Mouse (Mus musculus) c-Kit-positive CD71-positive TER-119-positive erythroid progenitor cells, embryonic 14.5 days (primary cell): Measurements from ENCODE around the gene Fmo2.

Experiments
- DNase-seq: peaks from one replicate; pipeline ENCODE4 v3.0.0-alpha.2; 2013; ENCODE audit warnings: low spot score

The Fmo2 gene

DNA sequence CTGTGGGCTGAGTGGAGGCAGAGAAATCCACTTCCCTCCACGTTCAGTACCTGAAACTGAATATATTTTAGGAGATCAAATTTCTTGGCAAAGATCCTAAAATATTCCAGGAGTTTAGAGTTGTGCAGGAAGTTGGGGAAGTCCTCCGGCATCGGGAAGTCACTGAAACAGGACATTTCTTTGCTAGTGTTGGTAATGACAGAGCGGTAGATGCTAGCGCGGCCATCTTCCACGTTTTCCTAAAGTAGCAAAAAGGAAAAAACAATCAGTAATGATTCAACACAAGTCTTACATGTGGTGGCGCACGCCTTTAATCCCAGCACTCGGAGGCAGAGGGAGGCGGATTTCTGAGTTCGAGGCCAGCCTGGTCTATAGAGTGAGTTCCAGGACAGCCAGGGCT is 9.9 kb downstream of the Fmo2 start:
- no peak for DNase-seq

GRCm38 (mm10) chr1:162887644-162888043 is 10.9 kb downstream of the Fmo2 start:
- DNase-seq: no peak

DNA sequence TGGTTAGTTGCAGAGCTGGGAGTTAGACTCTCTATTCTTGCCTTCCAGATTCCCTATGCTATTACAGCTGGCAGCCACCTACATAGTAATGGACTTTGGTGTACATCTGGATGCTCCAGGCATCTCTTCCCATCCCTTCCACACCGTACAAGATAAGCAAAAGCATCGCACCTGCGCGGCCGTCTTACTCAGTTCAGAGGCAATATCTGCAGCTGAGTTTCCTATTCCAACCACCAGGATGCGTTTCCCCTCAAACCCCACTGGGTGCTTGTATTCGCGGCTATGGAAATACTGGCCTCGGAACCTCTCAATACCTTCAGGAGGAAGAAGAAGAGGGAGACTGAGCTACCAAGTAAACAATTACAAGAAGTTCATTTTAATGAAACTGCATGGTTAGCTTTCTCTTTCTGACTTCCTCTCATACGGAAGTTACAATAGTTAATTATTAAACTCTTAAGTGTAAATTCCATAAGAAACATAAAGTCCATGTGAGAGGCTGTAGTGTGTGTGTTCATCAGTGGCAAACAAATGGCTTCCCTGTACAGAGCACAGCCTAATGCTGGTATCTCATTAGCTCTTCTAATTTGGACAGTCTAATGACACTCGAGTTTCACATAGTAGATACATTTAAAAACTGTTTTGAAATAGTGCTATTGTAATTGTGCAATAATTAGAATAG is 12.2 kb downstream of the Fmo2 start:
- no peak for DNase-seq

- no peak for DNase-seq
These were observed 15.8 kb downstream of the Fmo2 start for GRCm38 (mm10) chr1:162882681-162883080.

GRCm38 (mm10) chr1:162879595-162880369 is 18.7 kb downstream of the Fmo2 start:
- peak; percentile 25 for DNase-seq

DNA sequence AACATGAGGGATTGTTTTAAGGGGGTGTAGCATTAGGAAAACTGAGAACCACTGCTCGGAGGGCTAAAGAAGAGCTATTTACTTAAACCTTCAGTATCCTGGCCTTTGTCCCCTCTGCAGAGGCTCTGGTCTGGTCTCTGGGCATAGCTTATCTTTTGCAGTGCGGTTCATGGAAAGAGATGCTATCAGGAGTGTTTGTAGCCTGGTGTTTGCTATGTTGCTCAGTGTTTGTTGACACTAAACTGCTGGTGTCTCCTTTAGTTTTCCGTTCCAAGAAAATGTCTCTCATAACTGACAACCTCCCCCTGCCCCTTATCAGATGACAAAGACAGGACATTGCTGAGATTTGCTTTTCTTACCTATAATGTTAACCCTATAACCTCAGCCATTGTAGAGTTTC is 23.4 kb downstream of the Fmo2 start:
- DNase-seq: no peak

DNA sequence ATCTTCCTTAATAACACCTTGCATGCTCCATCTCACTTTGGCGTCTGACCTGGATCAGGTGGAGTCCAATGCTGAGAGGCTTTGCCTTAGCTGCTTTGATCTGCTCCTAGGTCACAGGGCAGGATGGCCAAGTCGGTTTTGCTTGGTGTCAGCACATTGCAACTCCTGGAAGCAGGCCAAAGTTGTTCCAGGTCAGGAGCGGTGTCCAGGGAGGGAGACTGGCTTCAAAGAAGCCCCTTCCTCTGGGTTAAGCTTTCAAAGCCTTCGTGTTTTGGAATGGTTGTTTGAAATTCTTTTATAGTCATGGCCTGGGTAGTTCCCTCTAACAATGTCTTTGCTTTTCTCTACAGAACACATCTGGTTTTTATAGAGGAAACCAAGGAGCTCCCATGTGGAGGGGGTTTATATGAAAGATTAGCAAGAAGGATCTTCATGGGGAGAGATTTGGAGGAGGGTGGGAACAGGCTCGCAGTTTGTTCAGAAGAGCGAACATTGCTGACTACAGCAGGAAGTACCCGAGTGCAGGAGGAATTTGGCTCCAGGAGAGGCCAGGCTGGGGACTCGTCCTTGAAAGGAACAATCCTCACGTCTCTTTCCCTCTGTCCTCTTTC is 26.7 kb downstream of the Fmo2 start:
- DNase-seq: no peak

- DNase-seq: no peak
These were observed 27.5 kb downstream of the Fmo2 start for GRCm38 (mm10) chr1:162870978-162871377.

- no peak for DNase-seq
These were observed 31.1 kb downstream of the Fmo2 start for GRCm38 (mm10) chr1:162867396-162867795.

GRCm38 (mm10) chr1:162866280-162866681 is 32.2 kb downstream of the Fmo2 start, which contains the start of gene Fmo1:
Gene Fmo1 (minus strand): TSS chr1:162866610.
- no peak for DNase-seq

DNA sequence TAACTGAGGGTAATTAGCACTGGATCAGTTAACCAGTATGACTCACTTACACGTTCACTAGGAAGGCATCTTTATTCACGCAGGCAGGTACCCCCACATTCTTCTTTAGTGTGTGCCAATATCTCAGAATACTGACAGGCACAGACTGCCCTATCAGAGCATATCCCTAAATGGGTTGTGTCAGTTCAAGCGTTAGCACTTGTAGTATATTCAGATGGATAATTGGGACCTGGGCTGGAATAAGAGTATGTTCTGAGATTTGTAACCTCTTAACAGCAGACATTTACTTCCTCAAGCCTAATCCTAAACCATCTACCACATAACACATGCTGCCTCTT is 33.1 kb downstream of the Fmo2 start:
- DNase-seq: no peak

DNA sequence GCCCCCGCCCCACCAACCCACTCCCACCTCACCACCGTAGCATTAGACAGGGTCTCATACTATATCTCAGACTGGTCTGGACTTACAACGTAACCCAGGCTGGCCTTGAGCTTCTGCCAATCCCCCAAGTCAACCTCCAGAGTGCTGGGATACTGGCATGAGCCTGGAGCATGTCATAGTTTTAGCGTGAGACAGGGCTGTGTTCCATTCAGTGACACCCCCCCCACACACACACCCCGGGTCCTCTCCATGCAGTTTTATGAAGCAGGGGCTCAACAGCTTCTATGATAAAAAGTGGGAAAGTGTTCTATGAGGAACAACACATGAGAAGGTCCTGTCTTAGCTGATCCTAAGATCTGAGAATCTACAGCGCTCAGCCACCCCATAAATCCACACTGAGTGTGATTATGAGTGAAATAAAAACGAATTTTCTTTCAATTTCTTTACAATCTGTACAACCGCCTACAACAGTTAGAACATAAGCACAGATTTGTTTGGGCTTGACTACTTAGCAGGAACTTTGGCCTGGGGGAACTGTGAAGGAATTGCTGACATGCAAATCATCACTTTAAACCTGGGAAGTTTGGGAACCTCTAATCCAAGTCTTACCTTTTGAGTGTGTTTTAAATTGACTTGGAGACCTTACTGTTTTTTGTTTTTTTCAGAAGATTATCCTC is 33.6 kb downstream of the Fmo2 start:
- DNase-seq: no peak

GRCm38 (mm10) chr1:162864279-162864678 is 34.2 kb downstream of the Fmo2 start:
- DNase-seq: no peak

- no peak for DNase-seq
These were observed 34.9 kb downstream of the Fmo2 start for GRCm38 (mm10) chr1:162863579-162863978.

GRCm38 (mm10) chr1:162862328-162862727 is 36.2 kb downstream of the Fmo2 start:
- DNase-seq: no peak

GRCm38 (mm10) chr1:162859996-162860605 is 38.4 kb downstream of the Fmo2 start:
- DNase-seq: no peak

DNA sequence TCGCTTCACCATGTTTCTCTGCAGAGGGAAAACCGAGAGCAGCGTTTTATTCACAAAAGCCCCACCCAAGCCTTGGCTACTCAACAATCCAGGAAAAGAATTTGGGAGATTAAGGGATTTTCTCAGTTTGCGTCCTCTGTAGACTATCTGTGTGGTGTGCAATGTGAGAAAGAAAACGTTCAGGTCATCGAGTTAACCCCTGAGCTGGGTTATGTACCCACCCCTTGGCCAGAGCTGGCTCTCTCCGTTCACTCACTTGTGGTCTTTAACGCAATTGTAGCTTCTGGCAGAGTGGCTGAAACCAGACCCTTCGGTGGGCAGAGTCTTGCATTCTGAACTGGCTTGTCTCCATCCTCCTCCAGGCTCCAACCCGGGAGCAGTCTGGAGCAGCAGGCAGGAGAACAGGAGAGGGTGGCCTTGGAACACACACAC is 39.0 kb downstream of the Fmo2 start:
- no peak for DNase-seq

DNA sequence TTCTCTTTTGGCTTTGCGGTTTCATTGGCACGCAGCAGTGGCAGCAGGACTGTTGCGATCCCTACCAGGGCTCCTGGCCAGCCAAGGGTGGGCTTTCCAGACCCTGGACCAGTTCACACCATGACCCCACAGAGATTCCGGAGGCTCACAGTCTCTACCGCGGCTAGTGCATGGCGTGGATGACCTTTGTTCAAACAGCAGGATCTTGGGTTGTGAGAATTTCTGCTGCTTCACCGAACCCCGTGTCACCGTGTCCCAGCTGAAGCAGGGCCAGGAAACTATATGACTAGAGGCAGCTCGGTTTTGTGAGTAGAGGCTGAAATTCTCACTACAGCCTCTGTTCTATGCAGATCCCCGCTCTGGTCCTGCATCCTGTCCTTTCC is 39.8 kb downstream of the Fmo2 start:
- no peak for DNase-seq

DNA sequence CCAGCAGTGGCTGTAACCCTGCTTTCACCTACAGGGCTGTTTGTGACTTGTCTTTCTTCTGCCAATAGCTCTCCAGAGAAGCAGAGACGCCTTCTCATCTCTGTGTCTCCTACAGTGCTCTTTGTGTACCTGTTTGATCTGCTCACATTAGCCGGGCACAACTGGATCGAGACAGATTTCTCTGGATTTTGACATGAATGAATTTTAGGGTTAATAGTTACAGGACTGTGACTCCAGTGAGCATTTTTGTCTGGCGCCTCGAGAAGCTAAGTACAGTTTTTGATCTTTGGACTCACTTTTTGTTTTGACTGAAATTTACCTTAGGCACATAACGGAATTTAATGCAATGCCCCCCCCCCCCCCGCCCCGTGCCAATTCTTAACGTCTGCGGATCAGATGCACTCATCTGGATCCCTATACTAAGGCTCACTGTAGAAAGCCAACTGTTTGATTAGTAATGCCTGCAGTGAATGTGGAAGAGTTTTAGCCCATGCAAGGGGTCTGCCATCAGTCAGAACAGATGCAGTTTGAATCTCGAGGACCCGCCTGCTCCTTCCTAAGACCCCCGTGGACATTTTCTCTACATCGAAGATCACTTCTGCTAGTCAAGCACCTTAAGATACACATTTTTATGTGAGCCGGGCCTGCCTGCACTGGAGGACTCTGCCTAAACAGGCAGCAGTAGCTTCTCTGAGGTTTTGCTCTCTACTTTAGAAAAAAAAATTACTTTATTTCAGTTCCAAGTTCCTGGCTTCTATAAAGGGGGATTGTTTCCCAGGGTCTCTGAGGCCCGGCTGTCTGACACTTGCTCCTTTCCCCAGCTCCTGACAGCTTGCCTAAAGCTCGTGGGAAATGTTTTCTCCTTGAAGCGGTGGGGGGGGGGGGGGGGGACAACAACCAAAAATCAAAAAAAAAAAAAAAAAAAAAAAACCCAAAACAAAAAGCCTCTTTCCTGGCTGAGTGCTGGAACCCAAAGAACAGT is 40.5 kb downstream of the Fmo2 start:
- no peak for DNase-seq

DNA sequence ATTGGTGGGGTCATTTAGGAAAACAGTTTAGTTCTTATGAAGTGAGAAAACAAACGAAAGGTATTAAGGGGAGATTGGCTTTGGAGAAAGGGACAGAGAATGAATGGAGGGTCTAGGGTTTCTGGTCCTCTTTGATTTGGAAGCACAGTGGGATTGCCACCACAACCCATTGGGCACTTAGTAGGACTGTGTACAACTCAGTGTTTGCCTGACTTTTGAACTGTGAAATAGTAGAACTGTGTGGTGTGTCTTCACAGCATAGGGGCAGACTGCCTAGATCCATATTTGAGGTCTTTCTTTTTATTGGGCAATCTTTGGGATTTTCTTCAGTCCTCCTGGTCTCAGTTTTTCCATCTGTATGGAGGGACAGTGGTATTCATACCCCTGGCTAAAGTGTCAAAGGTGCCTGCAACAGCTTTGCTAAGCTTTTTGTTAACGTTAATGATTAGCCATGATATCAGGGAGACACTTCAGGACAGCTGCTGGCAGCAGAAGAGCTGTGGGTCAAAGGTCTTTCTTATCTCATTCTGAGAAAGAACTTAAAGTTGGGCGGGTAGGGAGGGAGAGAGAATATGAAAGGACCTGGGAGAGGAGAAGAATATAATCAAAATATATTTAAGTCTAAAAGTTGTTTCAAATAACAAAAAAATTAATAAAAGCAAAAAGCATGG is 44.6 kb downstream of the Fmo2 start:
- no peak for DNase-seq

DNA sequence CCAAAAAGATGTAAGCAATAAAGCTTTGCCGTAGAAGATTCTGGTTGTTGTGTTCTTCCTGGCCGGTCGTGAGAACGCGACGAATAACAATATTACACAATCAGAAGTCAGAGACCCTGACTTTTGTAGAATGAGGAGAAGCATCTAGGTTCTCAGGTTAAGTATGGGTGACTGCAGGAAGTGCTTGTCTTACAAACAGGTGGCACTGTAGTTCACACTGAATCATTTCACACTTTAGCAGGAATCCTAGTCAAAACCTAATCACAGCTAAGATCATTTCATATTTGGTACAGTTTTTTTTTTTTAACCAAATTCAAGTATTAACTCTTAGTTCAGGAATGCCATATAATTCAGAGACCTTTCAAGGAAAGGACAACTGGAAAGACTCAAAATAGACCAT is 51.0 kb downstream of the Fmo2 start:
- DNase-seq: no peak
